Mouse (Mus musculus) thymus, postnatal 25 days (tissue): ENCODE measurements at regions not wholly inside any gene's neighbourhood (a gene's known extent, or its start where the extent isn't known, plus 50 kb on each side); places are given as distances from the start of the nearest gene placed in this dataset.

Experiments used
- DNase-seq: peaks from one replicate; pipeline ENCODE4 v3.0.0; 2022

GRCm38 (mm10) chr11:19475068-19475786, 448.9 kb upstream of the Spred2 start:
- DNase-seq, result no peak

GRCm38 (mm10) chr11:19493089-19493756, 431.0 kb upstream of the Spred2 start:
- no peak for DNase-seq

GRCm38 (mm10) chr11:19521721-19522120, 402.5 kb upstream of the Spred2 start:
- DNase-seq, result no peak

GRCm38 (mm10) chr11:19523853-19524487, 400.2 kb upstream of the Spred2 start:
- no peak for DNase-seq

- no peak for DNase-seq
Observed at GRCm38 (mm10) chr11:19529126-19529525, 395.0 kb upstream of the Spred2 start.

- DNase-seq, result no peak
Observed at GRCm38 (mm10) chr11:19530652-19531051, 393.5 kb upstream of the Spred2 start.

- DNase-seq, result no peak
Observed at GRCm38 (mm10) chr11:19531255-19532003, 392.7 kb upstream of the Spred2 start.

- no peak for DNase-seq
Observed at GRCm38 (mm10) chr11:19532867-19533266, 391.3 kb upstream of the Spred2 start.

- peak; percentile 2 for DNase-seq
Observed at GRCm38 (mm10) chr11:19533701-19534100, 390.5 kb upstream of the Spred2 start.

- no peak for DNase-seq
Observed at GRCm38 (mm10) chr11:19535215-19535614, 389.0 kb upstream of the Spred2 start.

GRCm38 (mm10) chr11:19546226-19546625, 377.9 kb upstream of the Spred2 start:
- no peak for DNase-seq

- DNase-seq, result no peak
Observed at GRCm38 (mm10) chr11:19554316-19554946, 369.7 kb upstream of the Spred2 start.

GRCm38 (mm10) chr11:19554947-19555770, 369.0 kb upstream of the Spred2 start:
- DNase-seq, result no peak

GRCm38 (mm10) chr11:19560452-19560851, 363.7 kb upstream of the Spred2 start:
- no peak for DNase-seq

- no peak for DNase-seq
Observed at GRCm38 (mm10) chr11:19562668-19563067, 361.5 kb upstream of the Spred2 start.

GRCm38 (mm10) chr11:19585228-19585627, 338.9 kb upstream of the Spred2 start:
- no peak for DNase-seq

GRCm38 (mm10) chr11:19592506-19593355, 331.4 kb upstream of the Spred2 start:
- no peak for DNase-seq

GRCm38 (mm10) chr11:19595107-19595506, 329.1 kb upstream of the Spred2 start:
- DNase-seq, result no peak

- DNase-seq, result no peak
Observed at GRCm38 (mm10) chr11:19596336-19596735, 327.8 kb upstream of the Spred2 start.

- no peak for DNase-seq
Observed at GRCm38 (mm10) chr11:19599433-19599832, 324.7 kb upstream of the Spred2 start.
